Mouse (Mus musculus): ENCODE measurements around the gene A630001G21Rik. TPM values are rescaled to one million over a fixed set of nuclear protein-coding genes. Genes with fewer than 3 reads are reported as not detected.
A peak's percentile ranks its signal among the peaks of the same experiment; 100 is the strongest.

A630001G21Rik gene
- polyA plus RNA-seq, 1 experiment from 2014 or later: 1.3 TPM

GRCm38 (mm10) chr1:85742333-85742732 lies 36.1 kb downstream of the A630001G21Rik start:
- H3K4me2 ChIP-seq (replicated peaks; ENCODE audit: low read depth, low read length): no peak overlapping the region
- no peak overlapping the region for H3K27ac ChIP-seq (ENCODE audit: low read length)
- no peak for ATAC-seq (ENCODE audit: low FRiP score, low TSS enrichment)
- no peaks in the 10 kb centered on the region for H3K36me3 ChIP-seq (ENCODE audit: insufficient read depth, low read length)
- peaks cover 6% of the 10 kb centered on the region for H3K9me3 ChIP-seq (ENCODE audit: low read length)
- 62% methylated on average over 5 of the region's 5 CpGs for WGBS
- no peak overlapping the region for H3K4me3 ChIP-seq (ENCODE audit: low read length)
- no peaks in the 10 kb centered on the region for H3K27me3 ChIP-seq (ENCODE audit: insufficient read depth, low read length)
- H3K4me1 ChIP-seq (ENCODE audit: insufficient read depth, low read length): 0 out of 2 replicates have a peak, but pooled peaks cover 6% of the 10 kb centered on the region
- H3K9ac ChIP-seq (replicated peaks; ENCODE audit: low read length): no peak overlapping the region

- Histone ChIP-seq H3K9me3 (ENCODE audit: low read length) (peaks cover 6% of the 10 kb centered on the region), H3K4me3 (ENCODE audit: low read length) (no peak overlapping the region), H3K4me2 (replicated peaks; ENCODE audit: low read depth, low read length) (no peak overlapping the region), H3K4me1 (ENCODE audit: insufficient read depth, low read length) (0 out of 2 replicates have a peak, but pooled peaks cover 6% of the 10 kb centered on the region), H3K27me3 (ENCODE audit: insufficient read depth, low read length) (no peaks in the 10 kb centered on the region), H3K9ac (replicated peaks; ENCODE audit: low read length) (no peak overlapping the region), H3K27ac (ENCODE audit: low read length) (no peak overlapping the region), H3K36me3 (ENCODE audit: insufficient read depth, low read length) (no peaks in the 10 kb centered on the region)
- WGBS: 77% methylated on average over 6 of the region's 6 CpGs
- ATAC-seq (ENCODE audit: low FRiP score, low TSS enrichment): no peak
Observed at GRCm38 (mm10) chr1:85740923-85741322, 37.5 kb downstream of the A630001G21Rik start.

GRCm38 (mm10) chr1:85739819-85740218 lies 38.6 kb downstream of the A630001G21Rik start:
- Histone ChIP-seq H3K9ac (replicated peaks; ENCODE audit: low read length) (no peak overlapping the region), H3K36me3 (ENCODE audit: insufficient read depth, low read length) (no peaks in the 10 kb centered on the region), H3K27ac (ENCODE audit: low read length) (no peak overlapping the region), H3K27me3 (ENCODE audit: insufficient read depth, low read length) (no peaks in the 10 kb centered on the region), H3K9me3 (ENCODE audit: low read length) (peaks cover 6% of the 10 kb centered on the region), H3K4me1 (ENCODE audit: insufficient read depth, low read length) (0 out of 2 replicates have a peak, but pooled peaks cover 6% of the 10 kb centered on the region), H3K4me2 (replicated peaks; ENCODE audit: low read depth, low read length) (no peak overlapping the region), H3K4me3 (ENCODE audit: low read length) (no peak overlapping the region)
- ATAC-seq (ENCODE audit: low FRiP score, low TSS enrichment): no peak

GRCm38 (mm10) chr1:85739000-85739399 lies 39.4 kb downstream of the A630001G21Rik start:
- WGBS: 95% methylated on average over 4 of the region's 4 CpGs
- H3K27ac ChIP-seq (ENCODE audit: low read length): no peak overlapping the region
- no peak for ATAC-seq (ENCODE audit: low FRiP score, low TSS enrichment)
- H3K27me3 ChIP-seq (ENCODE audit: insufficient read depth, low read length): no peaks in the 10 kb centered on the region
- H3K9me3 ChIP-seq (ENCODE audit: low read length): peaks cover 6% of the 10 kb centered on the region
- H3K9ac ChIP-seq (replicated peaks; ENCODE audit: low read length): no peak overlapping the region
- no peak overlapping the region for H3K4me2 ChIP-seq (replicated peaks; ENCODE audit: low read depth, low read length)
- no peak overlapping the region for H3K4me3 ChIP-seq (ENCODE audit: low read length)
- H3K36me3 ChIP-seq (ENCODE audit: insufficient read depth, low read length): no peaks in the 10 kb centered on the region
- H3K4me1 ChIP-seq (ENCODE audit: insufficient read depth, low read length): 0 out of 2 replicates have a peak, but pooled peaks cover 6% of the 10 kb centered on the region

GRCm38 (mm10) chr1:85736355-85737184 lies 41.9 kb downstream of the A630001G21Rik start:
- Histone ChIP-seq H3K36me3 (ENCODE audit: insufficient read depth, low read length) (no peaks in the 10 kb centered on the region), H3K27ac (ENCODE audit: low read length) (no peak overlapping the region), H3K4me3 (ENCODE audit: low read length) (peak overlapping the region; percentile 34), H3K9me3 (ENCODE audit: low read length) (peaks cover 6% of the 10 kb centered on the region), H3K4me2 (replicated peaks; ENCODE audit: low read depth, low read length) (peak overlapping the region; percentile 46), H3K27me3 (ENCODE audit: insufficient read depth, low read length) (no peaks in the 10 kb centered on the region), H3K9ac (replicated peaks; ENCODE audit: low read length) (peak overlapping the region; percentile 52), H3K4me1 (ENCODE audit: insufficient read depth, low read length) (no peaks in the 10 kb centered on the region)
- 36% methylated on average over 18 of the region's 18 CpGs for WGBS
- peak; percentile 67; the same call in 1 of the 2 replicates for ATAC-seq (ENCODE audit: low FRiP score, low TSS enrichment)

GRCm38 (mm10) chr1:85735463-85736123 lies 42.9 kb downstream of the A630001G21Rik start:
- no peak; the same call in 1 of the 2 replicates for ATAC-seq (ENCODE audit: low FRiP score, low TSS enrichment)
- no peak overlapping the region; the same call in 1 of the 2 replicates for H3K9ac ChIP-seq (replicated peaks; ENCODE audit: low read length)

GRCm38 (mm10) chr1:85734511-85734910 lies 43.9 kb downstream of the A630001G21Rik start:
- H3K4me1 ChIP-seq (ENCODE audit: insufficient read depth, low read length): no peaks in the 10 kb centered on the region
- no peak overlapping the region for H3K4me2 ChIP-seq (replicated peaks; ENCODE audit: low read depth, low read length)
- WGBS: 60% methylated on average over 1 of the region's 1 CpGs
- H3K4me3 ChIP-seq (ENCODE audit: low read length): no peak overlapping the region
- no peaks in the 10 kb centered on the region for H3K27me3 ChIP-seq (ENCODE audit: insufficient read depth, low read length)
- no peak for ATAC-seq (ENCODE audit: low FRiP score, low TSS enrichment)
- peaks cover 6% of the 10 kb centered on the region for H3K9me3 ChIP-seq (ENCODE audit: low read length)
- no peak overlapping the region for H3K9ac ChIP-seq (replicated peaks; ENCODE audit: low read length)
- H3K27ac ChIP-seq (ENCODE audit: low read length): no peak overlapping the region
- no peaks in the 10 kb centered on the region for H3K36me3 ChIP-seq (ENCODE audit: insufficient read depth, low read length)

More at GRCm38 (mm10) chr1:85735463-85736123, 42.9 kb downstream of the A630001G21Rik start:
- 75% methylated on average over 13 of the region's 13 CpGs for WGBS
- H3K36me3 ChIP-seq (ENCODE audit: insufficient read depth, low read length): no peaks in the 10 kb centered on the region
- H3K27ac ChIP-seq (ENCODE audit: low read length): no peak overlapping the region
- peak overlapping the region; percentile 46; the same call in 1 of the 2 replicates for H3K4me2 ChIP-seq (replicated peaks; ENCODE audit: low read depth, low read length)
- no peaks in the 10 kb centered on the region for H3K27me3 ChIP-seq (ENCODE audit: insufficient read depth, low read length)
- H3K4me1 ChIP-seq (ENCODE audit: insufficient read depth, low read length): no peaks in the 10 kb centered on the region
- peaks cover 6% of the 10 kb centered on the region for H3K9me3 ChIP-seq (ENCODE audit: low read length)
- H3K4me3 ChIP-seq (ENCODE audit: low read length): peak overlapping the region; percentile 34

GRCm38 (mm10) chr1:85732581-85732980 lies 45.9 kb downstream of the A630001G21Rik start:
- no peak overlapping the region for H3K4me2 ChIP-seq (replicated peaks; ENCODE audit: low read depth, low read length)
- H3K27me3 ChIP-seq (ENCODE audit: insufficient read depth, low read length): no peaks in the 10 kb centered on the region
- WGBS: 82% methylated on average over 3 of the region's 3 CpGs
- no peaks in the 10 kb centered on the region for H3K9me3 ChIP-seq (ENCODE audit: low read length)
- no peaks in the 10 kb centered on the region for H3K4me1 ChIP-seq (ENCODE audit: insufficient read depth, low read length)
- no peak overlapping the region for H3K9ac ChIP-seq (replicated peaks; ENCODE audit: low read length)
- H3K27ac ChIP-seq (ENCODE audit: low read length): no peak overlapping the region
- H3K4me3 ChIP-seq (ENCODE audit: low read length): no peak overlapping the region
- ATAC-seq (ENCODE audit: low FRiP score, low TSS enrichment): no peak
- H3K36me3 ChIP-seq (ENCODE audit: insufficient read depth, low read length): no peaks in the 10 kb centered on the region

GRCm38 (mm10) chr1:85730471-85730870 lies 48.0 kb downstream of the A630001G21Rik start:
- no peak overlapping the region for H3K27ac ChIP-seq (ENCODE audit: low read length)
- WGBS: 81% methylated on average over 6 of the region's 6 CpGs
- H3K36me3 ChIP-seq (ENCODE audit: insufficient read depth, low read length): no peaks in the 10 kb centered on the region
- ATAC-seq (ENCODE audit: low FRiP score, low TSS enrichment): no peak
- no peaks in the 10 kb centered on the region for H3K9me3 ChIP-seq (ENCODE audit: low read length)
- no peak overlapping the region for H3K4me3 ChIP-seq (ENCODE audit: low read length)
- H3K9ac ChIP-seq (replicated peaks; ENCODE audit: low read length): no peak overlapping the region
- no peak overlapping the region for H3K4me2 ChIP-seq (replicated peaks; ENCODE audit: low read depth, low read length)
- no peaks in the 10 kb centered on the region for H3K4me1 ChIP-seq (ENCODE audit: insufficient read depth, low read length)
- H3K27me3 ChIP-seq (ENCODE audit: insufficient read depth, low read length): no peaks in the 10 kb centered on the region
